Mouse (Mus musculus) lung, embryonic 14.5 days (tissue): Measurements from ENCODE around the gene Rpl38. TPM values are rescaled to one million over a fixed set of nuclear protein-coding genes. Genes with fewer than 3 reads are reported as not detected.
A peak's percentile ranks its signal among the peaks of the same experiment; 100 is the strongest.

ENCODE experiments used
- ATAC-seq: fragments of 200-750 bp; cut with Nextera tagmentation; 2 replicates; pipeline ENCODE4 v1.8.0; 2017; ENCODE audit warnings: mild to moderate bottlenecking, moderate TSS enrichment, moderate library complexity; ENCODE audit not compliant: insufficient read depth
- DNase-seq: peaks from one replicate; pipeline ENCODE4 v3.0.0-alpha.2; 2015
- H3K27ac ChIP-seq: fragments of 300-500 bp; sonication (generic); 2 replicates; pipeline ENCODE4 v1.5.1; 2014; ENCODE audit warnings: low read depth, mild to moderate bottlenecking, moderate library complexity
- H3K27me3 ChIP-seq: fragments of 300-500 bp; sonication (generic); 2 replicates; pipeline ENCODE4 v1.6.1; 2014; ENCODE audit warnings: low read length, control low read depth; ENCODE audit not compliant: insufficient read depth
- H3K36me3 ChIP-seq: fragments of 300-500 bp; sonication (generic); 2 replicates; pipeline ENCODE4 v1.6.1; 2014; ENCODE audit warnings: control low read depth; ENCODE audit not compliant: insufficient read depth
- H3K4me1 ChIP-seq: fragments of 300-500 bp; sonication (generic); 2 replicates; pipeline ENCODE4 v1.6.1; 2014; ENCODE audit warnings: antibody characterized with exemption, control low read depth; ENCODE audit not compliant: insufficient read depth
- H3K4me2 ChIP-seq: fragments of 300-500 bp; sonication (generic); 2 replicates; pipeline ENCODE4 v1.6.1; 2014; ENCODE audit warnings: mild to moderate bottlenecking
- H3K4me3 ChIP-seq: fragments of 300-500 bp; sonication (generic); 2 replicates; pipeline ENCODE4 v1.5.1; 2014; ENCODE audit warnings: low read depth, low read length
- H3K9ac ChIP-seq: fragments of 300-500 bp; sonication (generic); 2 replicates; pipeline ENCODE4 v1.6.1; 2014
- H3K9me3 ChIP-seq: fragments of 300-500 bp; sonication (generic); 2 replicates; pipeline ENCODE4 v1.6.1; 2016; ENCODE audit warnings: low read depth, low read length, control low read depth
- CTCF ChIP-seq: IDR thresholded peaks from 2 replicates; pipeline ENCODE4 v1.5.1; 2016; ENCODE audit warnings: antibody characterized with exemption, low read depth
- WGBS: fragments of 180-500 bp; shearing (Covaris S2); extraction: QIAGEN DNeasy Blood & Tissue Kit; methylation state at CpG from one replicate; pipeline ENCODE4 v1.1.7; 2014; 5-methylcytosine and 5-hydroxymethylcytosine counted together
- polyA plus RNA-seq: library from polyadenylated mRNA; unstranded; fragments of >200 nt; fragmentation: Nextera tagmentation; extraction: Ambion mirVana; gene quantifications from 2 replicates; pipeline ENCODE4 v1.2.1, GENCODE M21; 2014

Gene Rpl38
- polyA plus RNA-seq, 1 experiment from 2014 or later, result 978 TPM

DNA sequence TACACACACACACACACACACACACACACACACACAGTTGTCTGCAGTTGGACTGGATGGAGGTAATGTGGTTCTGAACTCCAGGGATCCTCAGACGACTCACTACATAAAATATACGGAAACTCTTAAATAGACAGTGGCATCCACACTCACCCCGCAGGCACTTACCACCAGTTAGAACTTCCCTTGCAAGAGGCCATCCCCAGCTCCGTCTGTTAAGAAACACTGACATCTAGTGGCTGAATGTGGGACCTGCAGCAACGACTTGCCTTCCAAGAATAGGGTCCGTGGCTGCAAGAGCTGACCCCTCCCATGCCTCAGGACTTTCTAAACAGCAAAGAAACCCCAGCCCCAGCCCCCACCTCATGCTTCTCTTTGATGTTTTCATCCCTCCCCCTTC lies 32.0 kb upstream of the Rpl38 start:
- ATAC-seq, result peak; percentile 79
- Histone ChIP-seq H3K9ac (no peak overlapping the region), H3K27me3 (peaks cover 28% of the 10 kb centered on the region), H3K4me1 (no peaks in the 10 kb centered on the region), H3K9me3 (no peaks in the 10 kb centered on the region), H3K4me3 (no peak overlapping the region), H3K36me3 (no peaks in the 10 kb centered on the region), H3K27ac (no peak overlapping the region), H3K4me2 (no peak overlapping the region; the same call in 1 of the 2 replicates)
- DNase-seq, result peak; percentile 98
- under 1% methylated on average over 6 of the region's 6 CpGs for WGBS
- peak; percentile 98 for TF ChIP-seq CTCF

DNA sequence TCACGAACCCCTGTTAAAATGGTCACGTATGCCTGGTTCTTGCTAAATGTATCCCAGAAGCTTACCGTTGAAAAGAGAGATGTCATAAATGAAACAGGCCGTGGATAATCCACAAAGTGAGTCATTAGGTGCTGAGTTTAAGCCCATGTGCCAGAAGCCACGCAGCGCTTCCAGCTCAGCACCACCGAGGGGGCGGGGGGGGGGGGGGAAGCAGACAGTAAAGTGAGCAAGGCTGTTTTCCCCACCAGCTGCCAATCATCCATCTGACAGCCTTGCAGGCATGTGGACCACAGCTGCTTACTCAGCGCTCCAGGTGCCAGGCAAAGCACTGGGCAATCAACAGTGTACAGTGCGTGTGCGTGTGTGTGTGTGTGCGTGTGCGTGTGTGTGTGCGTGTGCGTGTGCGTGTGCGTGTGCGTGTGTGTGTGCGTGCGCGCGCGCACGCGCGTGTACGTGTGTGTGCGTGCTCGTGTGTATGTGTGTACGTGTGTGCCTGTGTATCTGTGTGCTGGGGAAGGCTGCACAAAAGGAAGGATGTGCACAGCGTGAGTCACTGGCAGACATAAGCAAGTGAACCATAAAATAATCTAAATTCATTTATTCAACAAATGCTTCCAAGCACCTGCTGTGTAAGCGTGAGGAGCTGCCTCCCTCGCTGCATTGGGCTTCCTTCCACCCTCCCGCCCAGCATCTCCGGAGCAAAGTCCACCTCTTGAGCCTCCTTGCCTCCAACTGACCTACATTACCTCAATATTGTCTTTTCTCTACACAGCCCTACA lies 31.4 kb upstream of the Rpl38 start:
- H3K4me3 ChIP-seq, result no peak overlapping the region
- H3K4me2 ChIP-seq, result no peak overlapping the region; the same call in 1 of the 2 replicates
- H3K27me3 ChIP-seq, result peaks cover 28% of the 10 kb centered on the region
- WGBS, result 58% methylated on average over 35 of the region's 35 CpGs
- DNase-seq (no peak), ATAC-seq (peak; percentile 21; the same call in 1 of the 2 replicates)
- H3K4me1 ChIP-seq, result no peaks in the 10 kb centered on the region
- H3K9ac ChIP-seq, result no peak overlapping the region
- H3K27ac ChIP-seq, result no peak overlapping the region
- no peaks in the 10 kb centered on the region for H3K36me3 ChIP-seq
- H3K9me3 ChIP-seq, result no peaks in the 10 kb centered on the region
- TF ChIP-seq CTCF, result no peak

DNA sequence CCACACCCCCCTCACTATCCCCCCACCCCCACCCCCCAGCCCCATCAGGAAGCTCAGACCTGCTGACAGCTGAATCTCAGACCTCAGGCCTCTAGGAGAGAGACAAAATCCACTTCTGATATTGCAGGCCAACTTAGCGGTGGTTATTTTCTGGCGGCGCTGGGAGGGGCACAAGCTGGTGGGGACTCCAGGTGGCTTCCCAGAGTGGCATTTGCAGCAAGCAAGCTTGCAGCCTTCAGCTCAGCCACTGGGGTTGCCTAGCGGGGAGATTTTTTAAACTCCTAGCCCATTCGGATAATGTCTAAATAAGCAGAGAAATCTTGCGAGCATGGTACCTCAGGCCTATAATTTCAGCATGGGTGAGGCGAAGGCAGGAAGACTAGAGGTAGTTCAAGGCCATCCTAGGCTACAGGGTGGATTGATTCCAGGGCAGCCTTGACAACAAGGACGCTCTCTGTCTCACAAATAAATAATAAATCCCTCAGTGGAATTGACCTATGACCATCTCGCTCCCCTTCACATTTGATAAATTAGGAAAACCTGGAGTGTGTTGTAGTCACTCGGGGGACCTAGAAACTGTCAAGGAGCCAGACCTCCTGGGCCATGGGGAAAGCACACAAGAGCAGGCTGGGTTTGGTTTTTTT lies 29.6 kb upstream of the Rpl38 start:
- no peak for TF ChIP-seq CTCF
- Histone ChIP-seq H3K9ac (no peak overlapping the region), H3K27ac (no peak overlapping the region)

DNA sequence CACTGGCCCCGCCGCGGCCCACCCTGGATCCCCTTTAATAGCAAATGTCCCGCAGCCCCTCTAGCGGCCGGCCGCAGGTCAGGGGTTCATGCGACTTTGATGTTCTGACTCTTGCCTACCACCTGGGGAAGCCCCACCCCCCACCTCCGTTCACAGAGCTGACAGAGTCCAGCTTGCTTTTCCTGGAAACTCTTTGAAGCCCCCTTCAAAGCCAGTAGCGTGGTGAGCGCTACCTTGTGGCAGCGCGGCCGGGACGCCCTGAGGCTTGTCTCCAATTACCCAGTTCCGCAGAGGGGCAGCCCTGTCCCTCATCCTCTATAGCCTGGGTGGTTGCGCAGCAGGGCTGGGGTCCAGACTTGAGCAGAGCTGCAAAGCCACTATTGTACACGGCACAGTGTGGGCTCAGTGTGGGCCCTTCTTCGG lies 28.6 kb upstream of the Rpl38 start:
- H3K27me3 ChIP-seq, result peaks cover 28% of the 10 kb centered on the region
- H3K9me3 ChIP-seq, result no peaks in the 10 kb centered on the region
- no peaks in the 10 kb centered on the region for H3K4me1 ChIP-seq
- no peaks in the 10 kb centered on the region for H3K36me3 ChIP-seq
- ATAC-seq, result no peak
- 8% methylated on average over 19 of the region's 19 CpGs for WGBS
- DNase-seq, result no peak
- H3K27ac ChIP-seq, result no peak overlapping the region
- H3K4me3 ChIP-seq, result no peak overlapping the region
- no peak overlapping the region for H3K4me2 ChIP-seq
- no peak overlapping the region for H3K9ac ChIP-seq
- TF ChIP-seq CTCF, result no peak

More for the DNA sequence above, 29.6 kb upstream of the Rpl38 start:
- 58% methylated on average over 10 of the region's 10 CpGs for WGBS
- H3K9me3 ChIP-seq, result no peaks in the 10 kb centered on the region
- H3K36me3 ChIP-seq, result no peaks in the 10 kb centered on the region
- H3K4me1 ChIP-seq, result no peaks in the 10 kb centered on the region
- DNase-seq (no peak), ATAC-seq (no peak)
- no peak overlapping the region for H3K4me3 ChIP-seq
- H3K27me3 ChIP-seq, result peaks cover 28% of the 10 kb centered on the region
- H3K4me2 ChIP-seq, result no peak overlapping the region

DNA sequence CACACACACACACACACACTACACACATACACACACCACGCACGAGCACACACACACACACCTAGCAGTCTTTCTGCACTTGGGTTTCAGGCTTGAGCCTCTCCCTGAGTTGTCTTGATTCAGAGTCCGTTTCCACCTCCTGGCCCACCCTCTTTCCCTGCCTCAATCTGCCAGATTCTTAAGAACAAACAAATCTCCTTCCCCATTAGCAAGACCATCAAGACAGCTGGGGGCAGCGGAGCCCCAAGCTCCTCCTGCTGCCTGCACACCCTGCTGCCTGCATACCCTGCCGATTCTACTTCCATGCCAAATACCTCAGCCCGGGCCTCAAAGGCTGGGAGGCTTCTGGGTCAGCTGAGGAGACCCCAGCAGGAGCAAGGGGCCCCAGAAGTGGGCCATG lies 27.7 kb upstream of the Rpl38 start:
- TF ChIP-seq CTCF, result no peak
- ATAC-seq (no peak), DNase-seq (no peak)
- Histone ChIP-seq H3K27me3 (peaks cover 21% of the 10 kb centered on the region), H3K27ac (no peak overlapping the region), H3K9me3 (no peaks in the 10 kb centered on the region), H3K4me1 (no peaks in the 10 kb centered on the region), H3K36me3 (no peaks in the 10 kb centered on the region), H3K4me3 (no peak overlapping the region), H3K4me2 (no peak overlapping the region), H3K9ac (no peak overlapping the region)
- WGBS, result 27% methylated on average over 6 of the region's 6 CpGs

DNA sequence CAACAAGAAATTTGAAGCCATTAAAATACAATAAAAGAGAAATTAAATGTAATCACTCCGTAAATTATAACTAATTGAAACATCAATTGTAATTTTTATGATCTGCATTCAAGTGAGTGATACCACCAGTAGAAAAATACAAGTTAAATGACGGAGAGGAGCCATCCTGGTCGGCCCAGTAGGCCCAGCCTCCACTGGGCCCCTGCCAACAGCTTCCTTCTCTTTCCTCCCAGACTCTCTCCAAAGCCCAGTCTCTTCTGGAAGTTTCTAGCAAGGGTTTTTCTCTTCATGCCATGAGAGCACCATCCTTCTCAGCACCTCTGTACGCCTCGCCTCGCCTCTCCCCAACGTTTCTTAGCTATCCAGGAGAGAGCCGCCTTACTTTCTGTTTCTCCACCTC lies 27.2 kb upstream of the Rpl38 start:
- ATAC-seq (no peak), DNase-seq (peak; percentile 48)
- no peak for TF ChIP-seq CTCF
- no peaks in the 10 kb centered on the region for H3K36me3 ChIP-seq
- H3K4me2 ChIP-seq, result no peak overlapping the region
- no peak overlapping the region for H3K9ac ChIP-seq
- H3K27me3 ChIP-seq, result peaks cover 16% of the 10 kb centered on the region
- no peak overlapping the region for H3K4me3 ChIP-seq
- 81% methylated on average over 8 of the region's 8 CpGs for WGBS
- H3K9me3 ChIP-seq, result no peaks in the 10 kb centered on the region
- H3K27ac ChIP-seq, result no peak overlapping the region
- H3K4me1 ChIP-seq, result no peaks in the 10 kb centered on the region

DNA sequence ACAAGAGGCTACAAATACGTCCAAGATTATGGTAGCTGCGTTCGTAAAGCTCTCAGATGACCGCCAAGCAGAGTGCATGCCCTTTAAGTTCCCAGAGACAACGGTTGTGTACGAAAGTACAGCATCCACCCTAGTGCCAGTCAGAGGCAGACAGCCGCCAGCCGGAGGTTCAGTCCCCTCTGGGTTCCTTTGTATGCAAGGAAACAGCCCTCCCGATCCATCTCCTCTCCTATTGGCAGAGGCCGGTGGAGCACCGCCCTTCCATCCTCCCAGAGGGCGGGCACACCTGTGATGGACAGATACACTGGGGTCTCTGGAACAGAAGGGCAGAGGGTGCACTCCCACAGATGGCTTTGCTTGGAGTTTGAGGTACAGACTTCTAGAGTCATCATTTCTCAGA lies 26.1 kb upstream of the Rpl38 start:
- no peak overlapping the region for H3K9ac ChIP-seq
- H3K4me2 ChIP-seq, result no peak overlapping the region
- no peak overlapping the region for H3K27ac ChIP-seq
- H3K36me3 ChIP-seq, result no peaks in the 10 kb centered on the region
- H3K9me3 ChIP-seq, result no peaks in the 10 kb centered on the region
- no peak for DNase-seq
- WGBS, result 60% methylated on average over 12 of the region's 12 CpGs
- TF ChIP-seq CTCF, result no peak
- no peaks in the 10 kb centered on the region for H3K4me1 ChIP-seq
- ATAC-seq, result no peak
- peaks cover 16% of the 10 kb centered on the region for H3K27me3 ChIP-seq
- no peak overlapping the region for H3K4me3 ChIP-seq
